Mouse (Mus musculus): Measurements from ENCODE around the gene Asic1.

The Asic1 gene

GRCm38 (mm10) chr15:99703104-99703503 is 32.9 kb downstream of the Asic1 start:
- DNase-seq: no peak

GRCm38 (mm10) chr15:99703676-99704040 is 33.5 kb downstream of the Asic1 start:
- no peak for DNase-seq

- DNase-seq: peak; percentile 79 to 91
These were observed 34.0 kb downstream of the Asic1 start for GRCm38 (mm10) chr15:99704041-99704681.

GRCm38 (mm10) chr15:99704881-99705280 is 34.7 kb downstream of the Asic1 start:
- DNase-seq: no peak

- peak; percentile 64 to 75 for DNase-seq
These were observed 35.4 kb downstream of the Asic1 start, which contains the start of gene Gm17349 for GRCm38 (mm10) chr15:99705440-99706048. Gene Gm17349 (minus strand): TSS chr15:99705490.

- no peak for DNase-seq
These were observed 38.0 kb downstream of the Asic1 start for GRCm38 (mm10) chr15:99708176-99708575.

GRCm38 (mm10) chr15:99710221-99711190 is 40.3 kb downstream of the Asic1 start:
- peak in 1 of 2 experiments; percentile 60 for DNase-seq

- DNase-seq: no peak
These were observed 41.3 kb downstream of the Asic1 start for GRCm38 (mm10) chr15:99711491-99711890.

- peak in 1 of 2 experiments; percentile 67 for DNase-seq
These were observed 42.7 kb downstream of the Asic1 start for GRCm38 (mm10) chr15:99712666-99713559.

- DNase-seq: no peak
These were observed 43.4 kb downstream of the Asic1 start for GRCm38 (mm10) chr15:99713569-99713968.

GRCm38 (mm10) chr15:99714206-99714605 is 44.0 kb downstream of the Asic1 start:
- DNase-seq: peak in 1 of 2 experiments; percentile 68

- DNase-seq: peak; percentile 86 to 87
These were observed 44.7 kb downstream of the Asic1 start for GRCm38 (mm10) chr15:99714858-99715257.

- DNase-seq: peak in 1 of 2 experiments; percentile 38
These were observed 45.2 kb downstream of the Asic1 start for GRCm38 (mm10) chr15:99715361-99715865.

GRCm38 (mm10) chr15:99715982-99716746 is 46.0 kb downstream of the Asic1 start:
- peak; percentile 71 to 91 for DNase-seq

- peak in 1 of 2 experiments; percentile 39 for DNase-seq
These were observed 46.6 kb downstream of the Asic1 start for GRCm38 (mm10) chr15:99716814-99717213.

GRCm38 (mm10) chr15:99717386-99718334 is 47.5 kb downstream of the Asic1 start, which contains the start of gene Gpd1:
Gene Gpd1 (plus strand): TSS chr15:99717515.
- DNase-seq: peak; percentile 84 to 93

GRCm38 (mm10) chr15:99718461-99719021 is 48.4 kb downstream of the Asic1 start:
- DNase-seq: peak; percentile 67 to 84

- DNase-seq: no peak
These were observed 49.7 kb downstream of the Asic1 start for GRCm38 (mm10) chr15:99719865-99720264.

Measured in kidney, postnatal 25 days (tissue).